Mouse (Mus musculus) cerebellum, adult 2 months (tissue): Measurements from ENCODE around the gene Gypa. TPM values are rescaled to one million over a fixed set of nuclear protein-coding genes. Genes with fewer than 3 reads are reported as not detected.

Experiments
- DNase-seq, 2 experiments: peaks; one replicate each; pipeline ENCODE4 v3.0.0; 2021
- H3K27ac ChIP-seq: fragments of 200-500 bp; 2 replicates; pipeline ENCODE4 v1.5.1; 2012; ENCODE audit warnings: low read length, control low read depth, inconsistent platforms; ENCODE audit not compliant: insufficient read depth
- H3K27me3 ChIP-seq: fragments of 200-500 bp; 2 replicates; pipeline ENCODE4 v1.6.1; 2012; ENCODE audit warnings: inconsistent platforms, mild to moderate bottlenecking, low read length, moderate library complexity; ENCODE audit not compliant: control insufficient read depth, insufficient read depth
- H3K4me1 ChIP-seq: fragments of 200-500 bp; 2 replicates; pipeline ENCODE4 v1.6.1; 2011; ENCODE audit warnings: low read length; ENCODE audit not compliant: control insufficient read depth, insufficient read depth
- H3K4me3 ChIP-seq: fragments of 200-500 bp; replicated peaks from 2 replicates; pipeline ENCODE3; 2011; ENCODE audit warnings: mild to moderate bottlenecking, low read depth, low read length, control low read depth; ENCODE audit not compliant: insufficient read depth
- CTCF ChIP-seq: fragments of 200-500 bp; IDR thresholded peaks from 2 replicates; pipeline ENCODE4 v1.5.1; 2011; ENCODE audit warnings: low read depth, mild to moderate bottlenecking, control low read depth, low read length, moderate library complexity, borderline replicate concordance; ENCODE audit not compliant: insufficient read depth
- POLR2A ChIP-seq: fragments of 200-500 bp; IDR thresholded peaks from 2 replicates; pipeline ENCODE4 v1.6.1; 2011; ENCODE audit warnings: low read length, control low read depth, borderline replicate concordance; ENCODE audit not compliant: insufficient read depth
- WGBS: fragments of 180-500 bp; shearing (Covaris S2); methylation state at CpG from one replicate; pipeline ENCODE4 v1.1.7; 2018; 5-methylcytosine and 5-hydroxymethylcytosine counted together
- polyA plus RNA-seq: library from polyadenylated mRNA; depleted of rRNA; stranded (reverse); fragments of >200 nt; gene quantifications from 2 replicates; pipeline ENCODE4 v1.2.3, GENCODE M21; 2012

Gypa gene
- polyA plus RNA-seq, 1 experiment = 0.05 TPM

GRCm38 (mm10) chr8:80482173-80482572 lies 11.4 kb upstream of the Gypa start:
- no peak for TF ChIP-seq POLR2A
- Histone ChIP-seq H3K27me3 (no peaks in the 10 kb centered on the region), H3K27ac (no peak overlapping the region), H3K4me1 (no peaks in the 10 kb centered on the region), H3K4me3 (no peak overlapping the region)
- DNase-seq = no peak
- WGBS = 86% methylated on average over 6 of the region's 6 CpGs

- Histone ChIP-seq H3K27me3 (no peaks in the 10 kb centered on the region), H3K27ac (no peak overlapping the region), H3K4me3 (peak overlapping the region; percentile 2), H3K4me1 (no peaks in the 10 kb centered on the region)
- peak in 1 of 2 experiments; percentile 6 for DNase-seq
- WGBS = 22% methylated on average over 16 of the region's 16 CpGs
- peak; percentile 41; the same call in 1 of the 2 replicates for TF ChIP-seq CTCF
- TF ChIP-seq POLR2A = no peak
These were observed 10.5 kb upstream of the Gypa start for GRCm38 (mm10) chr8:80482822-80483774.

DNA sequence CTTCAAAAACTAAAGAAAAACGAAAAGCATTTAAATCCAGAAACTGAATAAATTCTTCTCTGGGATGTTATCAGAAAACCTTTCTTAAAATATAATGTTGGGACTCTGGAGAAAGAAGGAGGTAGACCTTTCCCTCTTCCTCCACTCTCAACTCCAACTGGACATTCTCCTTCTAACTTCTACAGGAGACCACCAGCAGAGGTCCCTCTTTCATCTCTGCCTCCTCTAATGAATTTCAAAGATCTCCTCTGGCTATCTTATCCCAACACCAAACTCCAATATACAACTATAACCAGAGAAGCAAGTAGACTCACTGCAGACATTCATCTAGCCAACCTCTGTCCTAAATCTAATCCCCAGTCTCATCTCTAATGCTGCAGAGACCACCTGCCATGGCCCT lies 2.0 kb upstream of the Gypa start:
- TF ChIP-seq CTCF = no peak
- WGBS = 35% methylated on average over 1 of the region's 1 CpGs
- no peaks in the 10 kb centered on the region for H3K27me3 ChIP-seq
- H3K27ac ChIP-seq = no peak overlapping the region
- no peak for DNase-seq
- no peak overlapping the region for H3K4me3 ChIP-seq
- no peaks in the 10 kb centered on the region for H3K4me1 ChIP-seq

GRCm38 (mm10) chr8:80492987-80493441 lies 567 bp upstream of the Gypa start:
- DNase-seq = peak; percentile 35 to 49
- H3K4me3 ChIP-seq = peak overlapping the region; percentile 47
- H3K27me3 ChIP-seq = no peaks in the 10 kb centered on the region
- under 1% methylated on average over 16 of the region's 16 CpGs for WGBS
- H3K4me1 ChIP-seq = no peaks in the 10 kb centered on the region
- TF ChIP-seq CTCF (peak; percentile 59; the same call in 1 of the 2 replicates), POLR2A (no peak)
- no peak overlapping the region for H3K27ac ChIP-seq

DNA sequence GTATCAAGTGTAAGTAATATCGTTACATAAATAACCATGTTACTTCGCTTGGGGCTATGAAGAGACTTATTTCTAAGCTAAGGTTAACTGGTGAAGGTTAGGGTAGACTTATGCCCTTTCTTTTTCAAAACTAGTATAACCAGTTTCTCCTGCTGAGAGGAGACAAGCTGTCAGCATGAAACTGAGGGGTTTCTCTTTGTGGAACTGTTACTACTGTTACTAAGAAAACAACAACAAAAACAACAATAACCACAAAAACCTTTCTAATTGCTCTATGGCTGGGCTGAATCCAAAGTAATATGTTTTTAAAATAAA lies 722 bp downstream of the Gypa start:
- 97% methylated on average over 2 of the region's 2 CpGs for WGBS
- DNase-seq = no peak
- no peaks in the 10 kb centered on the region for H3K4me1 ChIP-seq
- no peak overlapping the region for H3K4me3 ChIP-seq
- H3K27ac ChIP-seq = no peak overlapping the region
- TF ChIP-seq CTCF = no peak
- no peak for TF ChIP-seq POLR2A
- H3K27me3 ChIP-seq = no peaks in the 10 kb centered on the region

GRCm38 (mm10) chr8:80494819-80495218 lies 1.2 kb downstream of the Gypa start:
- TF ChIP-seq POLR2A (no peak), CTCF (no peak)
- Histone ChIP-seq H3K27ac (no peak overlapping the region), H3K4me3 (no peak overlapping the region), H3K4me1 (no peaks in the 10 kb centered on the region), H3K27me3 (no peaks in the 10 kb centered on the region)
- DNase-seq = no peak
- 85% methylated on average over 5 of the region's 5 CpGs for WGBS

GRCm38 (mm10) chr8:80495527-80495926 lies 1.9 kb downstream of the Gypa start:
- Histone ChIP-seq H3K4me3 (no peak overlapping the region), H3K4me1 (no peaks in the 10 kb centered on the region), H3K27ac (no peak overlapping the region), H3K27me3 (no peaks in the 10 kb centered on the region)
- no peak for DNase-seq
- TF ChIP-seq POLR2A = no peak
- no peak for TF ChIP-seq CTCF
- WGBS = 96% methylated on average over 6 of the region's 6 CpGs

GRCm38 (mm10) chr8:80497323-80497722 lies 3.7 kb downstream of the Gypa start:
- no peak for DNase-seq
- H3K4me3 ChIP-seq = no peak overlapping the region
- H3K27me3 ChIP-seq = no peaks in the 10 kb centered on the region
- 72% methylated on average over 4 of the region's 4 CpGs for WGBS
- no peaks in the 10 kb centered on the region for H3K4me1 ChIP-seq
- TF ChIP-seq POLR2A (no peak), CTCF (no peak)
- no peak overlapping the region for H3K27ac ChIP-seq
